Mouse (Mus musculus) WW6 (cell line): ENCODE measurements around the gene Dlx5.

Source experiments
- DNase-seq: peaks from one replicate; pipeline ENCODE4 v3.0.0-alpha.2; 2013; ENCODE audit warnings: low read depth, low spot score

The Dlx5 gene

DNA sequence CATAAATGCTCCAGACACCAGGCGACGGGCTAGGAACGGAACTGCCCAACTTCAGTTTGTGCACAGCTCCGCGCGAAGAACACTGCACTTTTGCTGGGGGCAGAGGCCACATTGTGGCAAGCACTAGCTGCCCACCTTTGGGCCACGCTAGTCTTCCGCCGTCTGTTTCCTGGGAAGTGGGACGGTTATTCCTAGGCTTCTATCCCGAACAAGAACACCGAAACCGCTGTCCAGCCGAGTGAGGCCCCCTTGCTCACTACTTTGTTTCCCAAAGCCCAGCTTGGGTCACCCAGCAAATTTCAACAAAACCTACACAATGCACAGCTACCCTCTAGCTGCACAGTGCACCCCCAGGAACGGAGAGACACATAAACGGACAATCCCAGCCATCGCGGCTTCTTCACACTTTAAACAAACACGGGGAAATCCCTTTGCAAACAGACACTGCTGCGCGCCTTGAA, 21.9 kb downstream of the Dlx5 start:
- DNase-seq = no peak

GRCm38 (mm10) chr6:6859111-6859949, 22.6 kb downstream of the Dlx5 start:
- no peak for DNase-seq

GRCm38 (mm10) chr6:6858571-6858970, 23.3 kb downstream of the Dlx5 start:
- DNase-seq = no peak

GRCm38 (mm10) chr6:6857766-6858165, 24.1 kb downstream of the Dlx5 start:
- DNase-seq = no peak

- no peak for DNase-seq
These were observed 25.0 kb downstream of the Dlx5 start for GRCm38 (mm10) chr6:6856881-6857280.

DNA sequence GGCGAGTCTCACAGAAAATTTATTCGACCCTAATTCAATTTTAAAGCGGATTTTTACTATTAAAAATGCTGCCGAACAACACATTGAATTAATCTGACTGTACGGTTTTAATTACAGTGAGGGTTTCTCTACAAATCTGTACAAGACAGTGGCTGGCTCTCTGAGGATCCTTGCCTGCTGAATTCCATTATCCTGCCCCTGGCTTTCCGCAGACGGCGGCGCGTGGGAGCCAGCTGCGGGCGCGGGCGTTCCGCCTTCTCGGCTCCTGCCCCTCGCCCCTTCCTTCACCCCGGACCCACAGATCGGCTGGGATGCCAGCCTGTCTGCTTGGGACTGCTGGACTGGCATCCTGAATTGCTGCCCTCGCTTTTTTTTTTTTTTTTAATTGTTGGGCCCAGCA, 25.6 kb downstream of the Dlx5 start:
- DNase-seq = no peak

DNA sequence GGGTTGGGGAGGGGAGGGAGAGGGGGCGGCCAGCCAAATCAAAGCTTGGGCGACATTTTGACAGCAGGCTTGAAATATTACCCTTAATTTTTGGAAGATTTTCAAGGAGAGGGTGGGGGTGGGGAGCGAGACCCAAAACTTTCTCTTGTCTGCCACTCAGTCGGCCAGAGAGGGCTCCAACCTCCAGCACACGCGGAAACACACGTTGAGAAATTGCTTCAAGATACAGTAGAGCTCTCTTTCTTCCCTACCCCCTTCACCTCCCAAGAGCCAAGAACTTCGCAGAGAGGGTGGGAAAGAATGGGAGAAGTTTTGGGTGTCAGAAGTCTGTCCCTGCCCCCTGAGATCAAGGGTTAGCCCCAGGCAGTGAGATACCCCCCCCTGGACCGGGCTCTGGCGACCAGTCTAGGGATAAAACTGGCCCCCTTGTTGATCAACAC, 26.1 kb downstream of the Dlx5 start:
- no peak for DNase-seq

DNA sequence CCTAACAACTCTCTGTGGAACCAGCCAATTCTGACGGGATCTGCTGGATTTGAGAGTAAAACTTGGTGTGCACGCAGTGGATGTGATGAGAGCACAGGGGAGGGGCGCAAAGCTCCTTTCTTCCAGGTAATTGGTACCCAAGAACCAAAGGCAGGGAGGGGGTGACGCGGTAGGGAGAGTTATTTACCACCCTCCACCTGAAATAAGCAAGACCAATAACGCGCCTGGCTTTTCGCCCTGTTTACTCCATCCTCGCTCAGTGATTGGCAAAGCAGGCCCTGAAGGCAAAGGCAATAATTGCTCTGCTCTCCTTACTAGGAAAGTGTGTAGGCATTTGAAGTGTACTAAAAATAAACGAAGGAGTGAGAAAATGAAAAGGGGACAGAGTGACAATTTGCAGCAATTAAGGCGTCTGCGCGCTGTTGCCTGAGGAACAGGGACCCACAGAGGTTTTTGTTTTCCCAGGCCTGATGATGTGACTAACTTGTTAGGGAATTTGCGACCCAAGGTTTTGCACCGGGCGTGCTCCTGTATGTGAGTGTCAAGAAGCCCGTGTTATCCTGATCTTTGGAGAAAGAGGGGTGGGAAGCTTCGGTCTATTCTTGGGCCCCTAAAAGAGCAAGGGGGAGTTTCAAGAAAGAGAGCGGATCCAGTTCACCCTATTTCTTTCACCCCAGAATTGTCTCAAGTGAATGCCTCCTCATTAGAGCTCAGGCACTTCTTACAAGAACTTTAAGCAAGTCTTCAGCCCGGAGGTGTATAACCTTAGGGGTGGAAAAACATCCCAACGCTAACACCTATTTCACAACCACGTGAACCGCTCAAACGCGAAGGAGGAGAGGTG, 26.8 kb downstream of the Dlx5 start:
- DNase-seq = no peak

- DNase-seq = no peak
These were observed 27.7 kb downstream of the Dlx5 start for GRCm38 (mm10) chr6:6854176-6854575.

DNA sequence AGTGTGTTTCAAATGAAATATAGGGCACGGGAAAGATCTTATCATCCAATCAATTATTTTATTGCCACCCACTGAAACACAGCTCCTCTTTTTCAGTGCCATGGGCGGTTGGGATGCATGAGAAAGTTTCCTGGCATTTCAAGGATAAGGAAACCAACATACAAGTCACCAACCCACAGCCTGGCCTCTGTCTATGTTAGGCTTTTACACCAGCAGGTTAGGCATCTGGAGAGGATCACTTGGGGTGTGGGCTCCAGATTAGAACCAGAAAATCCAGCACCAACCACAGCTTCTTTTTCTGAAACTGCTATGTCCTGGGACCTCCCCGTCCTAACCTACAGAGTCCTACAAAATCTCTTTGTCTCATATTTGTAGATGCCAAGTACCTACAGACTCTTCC, 28.9 kb downstream of the Dlx5 start:
- DNase-seq = no peak

DNA sequence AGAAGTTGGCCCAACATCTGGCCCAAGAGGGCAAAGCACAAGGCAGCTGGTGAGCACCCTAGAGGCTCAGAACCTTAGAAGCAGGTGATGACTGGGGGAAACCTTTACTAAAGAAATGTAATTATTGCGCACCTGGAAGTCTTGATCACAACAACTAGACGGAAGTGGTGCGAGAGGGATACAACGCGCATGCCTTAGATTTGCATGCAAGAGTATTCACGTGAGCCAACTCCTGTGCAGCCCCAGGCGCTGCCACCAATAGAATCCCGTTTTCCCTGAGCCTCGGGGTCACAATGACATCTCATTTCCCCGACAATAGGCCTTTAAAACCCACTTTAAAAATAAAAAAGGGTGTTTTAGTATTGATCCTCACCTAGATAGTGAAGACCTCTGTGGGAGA, 30.7 kb downstream of the Dlx5 start:
- DNase-seq = no peak

DNA sequence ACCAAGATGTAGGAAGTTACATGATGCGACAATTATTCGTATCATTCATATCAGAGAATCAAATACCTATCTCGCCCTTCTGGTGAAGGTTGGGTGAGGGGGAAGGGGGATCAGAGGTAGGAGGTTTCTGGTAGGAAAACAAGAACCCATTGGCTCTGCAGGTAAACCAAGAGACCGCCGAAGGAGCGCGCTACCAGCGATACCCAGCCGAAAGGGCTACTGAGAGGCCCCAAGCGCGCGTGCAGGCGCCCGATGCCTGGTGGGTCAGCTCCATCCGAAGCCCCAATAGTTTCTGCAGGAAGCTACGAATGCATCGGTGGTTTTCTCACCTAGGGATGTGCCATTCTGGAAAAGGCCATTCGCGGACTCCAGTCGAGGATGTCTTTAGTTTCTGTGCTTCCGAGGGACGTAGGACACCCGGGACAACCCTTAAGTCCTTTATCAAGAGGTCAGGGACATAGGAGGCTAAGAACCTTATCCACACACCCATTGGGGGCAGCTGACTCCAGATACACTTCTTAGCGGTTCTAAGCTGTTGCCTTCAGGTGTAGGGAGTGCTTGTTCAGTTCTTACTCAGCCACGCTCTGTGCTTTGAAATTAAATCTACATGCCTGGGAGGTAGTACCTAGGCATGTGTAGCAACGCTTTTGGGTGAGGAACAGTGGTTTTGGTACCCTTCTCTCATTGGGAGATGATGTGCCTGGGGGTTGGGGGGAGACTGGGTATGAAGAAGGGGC, 31.4 kb downstream of the Dlx5 start:
- no peak for DNase-seq

DNA sequence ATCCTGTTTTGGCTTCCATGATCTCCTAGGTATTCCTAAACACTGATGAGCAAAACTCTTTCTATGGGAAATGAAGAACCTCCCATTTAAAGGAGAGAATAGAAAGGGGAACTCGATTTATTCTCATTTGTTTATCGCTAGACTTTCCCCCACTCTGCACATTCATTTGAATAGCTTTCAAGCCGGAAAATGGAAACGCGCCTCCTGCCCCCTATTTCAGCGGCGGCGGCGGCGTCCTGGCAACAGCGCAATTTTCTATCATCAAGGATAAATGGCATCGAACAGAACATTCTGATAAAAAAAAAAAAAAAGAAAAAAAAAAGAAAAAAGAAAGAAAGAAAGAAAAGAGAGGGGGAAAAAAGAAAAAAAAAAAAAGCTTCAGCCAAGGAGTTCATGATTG, 32.1 kb downstream of the Dlx5 start:
- no peak for DNase-seq

DNA sequence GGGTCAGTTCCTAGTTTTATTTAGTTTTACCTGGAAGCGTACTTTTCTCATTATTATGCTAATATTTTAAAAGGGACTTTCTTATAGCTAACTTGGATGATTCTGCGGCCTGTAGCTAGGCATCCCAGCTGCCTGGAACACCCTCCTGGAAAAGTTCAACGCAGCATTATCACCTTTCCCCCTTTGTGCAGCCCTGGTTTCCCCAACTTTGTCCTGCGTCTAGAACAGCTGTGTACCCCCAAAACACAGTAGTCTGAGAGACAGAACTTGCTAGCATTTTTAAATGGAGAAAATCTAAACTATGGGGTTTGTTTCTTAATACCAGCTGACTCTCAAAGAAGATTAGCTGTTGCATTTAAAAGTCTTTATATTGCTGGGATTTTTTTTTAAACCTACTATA, 33.3 kb downstream of the Dlx5 start:
- DNase-seq = no peak

DNA sequence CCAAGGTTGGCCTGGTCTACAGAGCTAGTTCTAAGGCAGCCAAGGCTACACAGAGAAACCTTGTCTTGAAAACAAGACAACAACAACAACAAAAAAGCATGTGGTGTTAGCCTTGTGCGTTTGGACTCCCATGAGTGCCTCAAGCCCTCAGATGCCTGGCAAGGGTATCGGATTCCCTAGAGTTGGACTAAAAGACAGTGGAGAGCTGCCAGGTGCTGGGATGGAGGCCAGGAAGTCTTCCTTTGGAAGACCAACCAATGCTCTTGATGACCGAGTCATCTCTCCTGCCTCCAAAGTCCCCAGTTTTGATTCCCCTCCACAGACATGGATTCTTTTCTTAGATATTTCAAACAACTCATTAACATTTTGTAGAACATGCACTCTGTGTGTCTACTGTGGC, 48.6 kb downstream of the Dlx5 start:
- no peak for DNase-seq

- no peak for DNase-seq
These were observed 51.4 kb downstream of the Dlx5 start for GRCm38 (mm10) chr6:6830446-6830845.
